Mouse (Mus musculus) heart, adult 2 months (tissue): ENCODE results near the gene Blnk. TPM values are rescaled to one million over a fixed set of nuclear protein-coding genes. Genes with fewer than 3 reads are reported as not detected.

Experiments used
- DNase-seq, 2 experiments: peaks; one replicate each; pipeline ENCODE4 v3.0.0; 2021
- H3K27ac ChIP-seq: fragments of 200-600 bp; 2 replicates; pipeline ENCODE4 v1.8.1; 2022
- H3K27me3 ChIP-seq: fragments of 200-500 bp; 2 replicates; pipeline ENCODE4 v1.6.1; 2012; ENCODE audit warnings: mild to moderate bottlenecking, low read length, inconsistent platforms, mixed read lengths; ENCODE audit not compliant: control insufficient read depth, insufficient read depth
- H3K36me3 ChIP-seq: fragments of 200-500 bp; 2 replicates; pipeline ENCODE4 v1.6.1; 2012; ENCODE audit warnings: low read length, inconsistent platforms; ENCODE audit not compliant: control insufficient read depth, insufficient read depth
- H3K4me1 ChIP-seq: fragments of 200-500 bp; 2 replicates; pipeline ENCODE4 v1.6.1; 2011; ENCODE audit warnings: low read length; ENCODE audit not compliant: control insufficient read depth, insufficient read depth
- H3K4me3 ChIP-seq: fragments of 200-600 bp; 2 replicates; pipeline ENCODE4 v1.8.1; 2022
- H3K79me2 ChIP-seq: fragments of 200-500 bp; replicated peaks from 2 replicates; pipeline ENCODE4 v1.6.1; 2012; ENCODE audit warnings: mild to moderate bottlenecking, inconsistent platforms, low read length, moderate library complexity, mixed read lengths; ENCODE audit not compliant: control insufficient read depth, insufficient read depth
- H3K9ac ChIP-seq: fragments of 200-500 bp; 2 replicates; pipeline ENCODE4 v1.6.1; 2012; ENCODE audit warnings: low read depth, mild to moderate bottlenecking, control low read depth, inconsistent platforms, low read length, mixed read lengths
- CTCF ChIP-seq: fragments of 200-600 bp; IDR thresholded peaks from 2 replicates; pipeline ENCODE4 v1.8.1; 2022; ENCODE audit warnings: antibody characterized with exemption, mild to moderate bottlenecking, moderate library complexity
- EP300 ChIP-seq: fragments of 200-500 bp; IDR thresholded peaks from 2 replicates; pipeline ENCODE4 v1.6.1; 2011; ENCODE audit warnings: low read depth, low read length, control low read depth; ENCODE audit not compliant: insufficient read depth
- POLR2A ChIP-seq: fragments of 200-500 bp; IDR thresholded peaks from 2 replicates; pipeline ENCODE4 v1.6.1; 2011; ENCODE audit warnings: mild to moderate bottlenecking, low read depth, low read length, control low read depth; ENCODE audit not compliant: insufficient read depth
- WGBS: fragments of 180-500 bp; shearing (Covaris S2); methylation state at CpG from one replicate; pipeline ENCODE4 v1.1.7; 2018; 5-methylcytosine and 5-hydroxymethylcytosine counted together
- intact Hi-C: fragments of 180-260 bp; cut with DNase I; formaldehyde crosslinking; loops from one replicate; pipeline ENCODE4 v1.15.1; 2025
- polyA plus RNA-seq: library from polyadenylated mRNA; depleted of rRNA; stranded (reverse); fragments of >200 nt; gene quantifications from 2 replicates; pipeline ENCODE4 v1.2.3, GENCODE M21; 2012
- total RNA-seq, 2 experiments: library from RNA; stranded (reverse); gene quantifications; 2 replicates each; pipeline ENCODE4 v1.2.3; 2021

Blnk gene
- total and polyA plus RNA-seq, 3 experiments, result 1.2 to 3.6 (median 1.7) TPM

- no peaks in the 10 kb centered on the region for H3K36me3 ChIP-seq
- TF ChIP-seq CTCF (no peak), EP300 (no peak), POLR2A (no peak)
- H3K79me2 ChIP-seq, result no peaks in the 10 kb centered on the region
- WGBS, result 48% methylated on average over 5 of the region's 5 CpGs
- peaks cover 3% of the 10 kb centered on the region for H3K4me1 ChIP-seq
- no peak for DNase-seq
- no peak overlapping the region for H3K9ac ChIP-seq
- H3K27ac ChIP-seq, result no peak overlapping the region
- no peaks in the 10 kb centered on the region for H3K27me3 ChIP-seq
- H3K4me3 ChIP-seq, result no peak overlapping the region
- intact Hi-C loops, result no loop called here
Observed at GRCm38 (mm10) chr19:41019164-41019675, 24.9 kb upstream of the Blnk start.

DNA sequence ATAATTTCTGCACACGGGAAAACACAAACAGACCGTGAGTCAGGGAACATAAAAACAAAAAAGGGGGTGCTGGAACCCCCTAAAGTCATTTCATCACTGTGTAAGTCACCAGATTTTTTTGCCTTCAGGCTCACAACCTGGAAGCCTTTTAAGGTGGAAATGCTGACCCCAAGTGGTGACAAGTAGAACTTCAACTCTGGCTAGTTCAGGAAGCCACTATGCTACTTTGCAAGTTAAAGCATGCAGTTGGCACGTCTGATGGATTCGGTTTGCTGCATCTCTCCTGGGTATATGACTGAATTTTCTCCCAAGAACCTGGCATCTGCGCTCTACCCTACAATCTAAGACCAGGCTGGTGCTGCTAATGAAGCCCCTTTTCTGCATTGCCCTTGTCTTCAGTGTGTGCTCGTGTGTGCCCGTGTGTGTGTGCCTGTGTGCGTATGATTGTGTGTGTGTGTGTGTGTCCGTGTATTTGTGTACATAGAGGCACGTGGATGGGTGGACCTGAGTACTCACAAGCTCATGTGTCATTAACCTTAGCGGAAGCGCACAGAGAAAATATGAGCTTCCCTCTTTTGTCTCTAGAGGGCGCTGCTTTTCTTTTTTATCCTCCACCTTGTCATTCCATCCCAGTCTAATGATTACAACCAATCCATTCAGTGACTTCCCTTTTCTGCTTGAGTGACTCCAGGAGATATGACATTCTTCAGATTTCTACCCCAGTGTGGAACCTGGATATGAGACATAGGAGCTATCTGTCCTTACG lies 21.8 kb upstream of the Blnk start:
- Histone ChIP-seq H3K4me1 (peaks cover 3% of the 10 kb centered on the region), H3K27me3 (no peaks in the 10 kb centered on the region), H3K36me3 (no peaks in the 10 kb centered on the region), H3K27ac (no peak overlapping the region), H3K9ac (0 out of 2 replicates have a peak overlapping the region, but pooled peaks have one; percentile 1), H3K4me3 (no peak overlapping the region), H3K79me2 (no peaks in the 10 kb centered on the region)
- peak; percentile 75 for TF ChIP-seq CTCF
- TF ChIP-seq POLR2A, result no peak
- no peak for TF ChIP-seq EP300
- 15% methylated on average over 14 of the region's 14 CpGs for WGBS
- peak; percentile 43 to 46 for DNase-seq
- intact Hi-C loops, result loop anchor here (1.0 kb wide), 2 partner anchors 53 to 262 kb away; no protein-coding TSS in a partner anchor

- no peaks in the 10 kb centered on the region for H3K36me3 ChIP-seq
- 11% methylated on average over 9 of the region's 9 CpGs for WGBS
- H3K27me3 ChIP-seq, result no peaks in the 10 kb centered on the region; the same call in 1 of the 2 replicates
- intact Hi-C loops, result no loop called here
- no peak overlapping the region; the same call in 1 of the 2 replicates for H3K27ac ChIP-seq
- H3K79me2 ChIP-seq, result no peaks in the 10 kb centered on the region
- DNase-seq, result no peak
- TF ChIP-seq CTCF (no peak), EP300 (no peak), POLR2A (no peak)
- H3K4me3 ChIP-seq, result no peak overlapping the region
- H3K4me1 ChIP-seq, result peaks cover 3% of the 10 kb centered on the region
- no peak overlapping the region for H3K9ac ChIP-seq
Observed at GRCm38 (mm10) chr19:41014003-41014402, 19.7 kb upstream of the Blnk start.

DNA sequence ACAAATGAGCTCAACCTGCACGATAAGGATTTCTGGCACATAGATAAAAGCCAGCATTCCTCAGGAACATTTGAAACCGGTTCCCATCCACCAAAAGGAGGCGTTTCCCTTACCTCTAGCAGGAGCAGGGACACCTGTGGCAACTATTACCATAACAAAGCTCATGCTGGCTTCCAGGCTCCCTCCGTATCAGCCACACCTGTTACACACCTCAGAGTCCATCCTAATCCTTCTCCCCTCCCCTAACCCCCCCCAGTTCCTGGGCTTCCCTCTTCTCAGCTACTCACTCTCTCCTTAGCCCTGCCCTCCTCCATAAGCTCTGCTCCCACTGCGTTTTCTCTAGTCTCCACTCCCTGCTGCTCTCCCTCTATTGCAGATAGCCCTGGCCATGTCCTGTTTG lies 19.3 kb upstream of the Blnk start:
- intact Hi-C loops, result no loop called here
- Histone ChIP-seq H3K27me3 (no peaks in the 10 kb centered on the region; the same call in 1 of the 2 replicates), H3K4me1 (peaks cover 3% of the 10 kb centered on the region), H3K9ac (no peak overlapping the region), H3K4me3 (no peak overlapping the region), H3K27ac (no peak overlapping the region; the same call in 1 of the 2 replicates), H3K79me2 (no peaks in the 10 kb centered on the region), H3K36me3 (no peaks in the 10 kb centered on the region)
- no peak for TF ChIP-seq CTCF
- TF ChIP-seq EP300, result no peak
- TF ChIP-seq POLR2A, result no peak
- DNase-seq, result no peak
- 6% methylated on average over 5 of the region's 5 CpGs for WGBS

GRCm38 (mm10) chr19:41011676-41012075 lies 17.3 kb upstream of the Blnk start:
- H3K27ac ChIP-seq, result no peak overlapping the region
- TF ChIP-seq CTCF, result no peak
- no peak for TF ChIP-seq POLR2A
- no peak for TF ChIP-seq EP300
- intact Hi-C loops, result no loop called here
- no peaks in the 10 kb centered on the region; the same call in 1 of the 2 replicates for H3K27me3 ChIP-seq
- no peak for DNase-seq
- H3K4me3 ChIP-seq, result no peak overlapping the region
- H3K9ac ChIP-seq, result no peak overlapping the region
- 31% methylated on average over 5 of the region's 5 CpGs for WGBS
- H3K36me3 ChIP-seq, result no peaks in the 10 kb centered on the region
- H3K79me2 ChIP-seq, result no peaks in the 10 kb centered on the region
- H3K4me1 ChIP-seq, result peaks cover 4% of the 10 kb centered on the region

DNA sequence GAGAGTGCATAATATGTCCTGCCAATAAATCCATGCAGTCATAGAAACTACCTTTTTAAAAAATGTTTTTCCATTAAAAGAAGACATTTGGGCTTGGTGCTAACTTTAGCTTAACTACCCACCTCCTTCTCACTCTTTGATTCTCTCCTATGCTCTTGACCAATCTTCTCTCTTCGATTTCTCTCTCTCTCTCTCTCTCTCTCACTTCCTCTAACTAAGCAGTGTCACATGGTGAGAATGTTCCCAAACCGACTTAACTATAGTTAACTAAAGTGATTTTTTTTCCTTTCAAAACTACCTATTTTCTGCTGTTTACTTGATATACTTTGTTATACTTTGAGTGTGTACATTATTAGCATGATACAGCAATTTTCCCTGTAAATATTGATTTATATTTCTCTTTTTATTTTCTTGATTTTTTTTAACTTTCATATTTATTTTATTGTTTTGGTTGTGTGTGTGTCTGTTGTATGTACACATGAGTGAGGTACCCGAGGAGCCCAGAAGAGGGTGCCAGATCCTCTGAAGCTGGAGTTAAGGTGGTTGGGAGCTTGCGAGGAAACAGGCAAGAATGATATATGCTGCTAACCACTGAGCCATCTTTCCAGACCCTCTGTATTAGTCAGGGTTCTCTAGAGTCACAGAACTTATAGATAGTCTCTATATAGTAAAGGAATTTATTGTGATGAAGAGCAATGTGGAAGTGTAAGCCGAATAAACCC lies 14.5 kb upstream of the Blnk start:
- H3K36me3 ChIP-seq, result no peaks in the 10 kb centered on the region
- H3K27me3 ChIP-seq, result no peaks in the 10 kb centered on the region; the same call in 1 of the 2 replicates
- H3K27ac ChIP-seq, result no peak overlapping the region
- no peak overlapping the region for H3K4me3 ChIP-seq
- TF ChIP-seq POLR2A, result no peak
- TF ChIP-seq CTCF, result no peak
- no peak for TF ChIP-seq EP300
- intact Hi-C loops, result no loop called here
- 84% methylated on average over 5 of the region's 5 CpGs for WGBS
- H3K4me1 ChIP-seq, result peaks cover 1% of the 10 kb centered on the region
- H3K79me2 ChIP-seq, result no peaks in the 10 kb centered on the region
- no peak overlapping the region for H3K9ac ChIP-seq
- no peak for DNase-seq
